Mouse (Mus musculus) urinary bladder, adult 2 months (tissue): Measurements from ENCODE around the gene Zdhhc15. TPM values are rescaled to one million over a fixed set of nuclear protein-coding genes. Genes with fewer than 3 reads are reported as not detected.

Experiments used
- polyA plus RNA-seq: library from polyadenylated mRNA; depleted of rRNA; stranded (reverse); fragments of >200 nt; gene quantifications from 2 replicates; pipeline ENCODE4 v1.2.3, GENCODE M21; 2012; rRNA removed

Zdhhc15 gene
- polyA plus RNA-seq, 1 experiment = 3.8 TPM

Other genes with a start within 250 kb of the Zdhhc15 start
- 3.9 and 5.1 TPM in 2 replicates for gene Uprt, start 188.2 kb downstream of the Zdhhc15 start, polyA plus RNA-seq
- 0.26 and 0.34 TPM in 2 replicates for gene Magee2, start 186.2 kb upstream of the Zdhhc15 start, polyA plus RNA-seq